Mouse (Mus musculus): Measurements from ENCODE around the gene Ttc1.

The Ttc1 gene

DNA sequence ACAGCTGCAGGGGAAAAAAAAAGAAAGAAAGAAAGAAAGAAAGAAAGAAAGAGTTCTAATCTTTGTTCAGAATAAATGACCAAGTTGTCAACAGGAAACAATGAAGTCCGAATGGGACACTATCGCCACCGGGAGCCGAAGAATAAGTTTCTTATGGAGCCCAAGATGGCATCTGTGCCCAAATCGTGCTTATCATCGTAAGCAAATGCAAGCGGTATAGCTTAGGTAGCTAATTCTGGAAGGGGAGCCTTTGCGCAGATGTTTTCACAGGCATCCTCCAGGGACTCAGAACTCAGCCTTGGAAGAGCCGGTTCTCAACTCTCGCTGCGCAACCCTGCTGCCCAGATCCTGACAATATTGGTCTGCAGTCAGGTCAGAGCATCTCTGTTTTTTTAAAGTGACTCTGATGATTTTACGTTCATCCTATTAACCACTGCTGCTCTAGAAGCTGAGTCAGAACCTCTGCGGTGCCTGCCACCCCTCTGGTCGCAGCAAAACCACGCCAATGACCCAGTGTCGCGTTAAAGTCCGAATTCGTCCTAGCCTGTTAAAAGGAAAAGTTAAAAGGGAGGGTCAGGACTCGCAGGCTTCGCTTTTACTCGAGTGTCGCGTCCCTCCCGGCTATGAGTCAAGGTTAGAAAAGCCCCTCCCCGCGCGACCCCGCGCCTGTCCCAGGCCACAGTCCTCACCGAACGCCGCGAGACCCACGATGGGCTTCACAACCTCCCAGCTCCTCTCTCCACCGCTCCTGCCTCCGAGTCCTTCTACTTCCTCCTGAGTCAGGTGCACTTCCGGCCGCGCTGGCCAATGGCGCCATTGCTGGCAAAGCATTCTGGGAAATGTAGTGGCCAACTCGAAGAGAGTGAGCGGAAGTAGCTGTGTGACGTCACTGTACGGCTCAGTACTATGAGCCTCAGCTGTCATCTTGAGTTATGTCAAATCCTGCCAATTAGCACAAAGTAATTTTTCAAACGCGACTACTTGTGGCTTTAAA, at the start of gene Ttc1:
Gene Ttc1, minus strand, starts transcription at position 776 of the 994 bp plus-strand sequence.
- DNase-seq (ENCODE audit: low spot score) = peak; percentile 95

DNA sequence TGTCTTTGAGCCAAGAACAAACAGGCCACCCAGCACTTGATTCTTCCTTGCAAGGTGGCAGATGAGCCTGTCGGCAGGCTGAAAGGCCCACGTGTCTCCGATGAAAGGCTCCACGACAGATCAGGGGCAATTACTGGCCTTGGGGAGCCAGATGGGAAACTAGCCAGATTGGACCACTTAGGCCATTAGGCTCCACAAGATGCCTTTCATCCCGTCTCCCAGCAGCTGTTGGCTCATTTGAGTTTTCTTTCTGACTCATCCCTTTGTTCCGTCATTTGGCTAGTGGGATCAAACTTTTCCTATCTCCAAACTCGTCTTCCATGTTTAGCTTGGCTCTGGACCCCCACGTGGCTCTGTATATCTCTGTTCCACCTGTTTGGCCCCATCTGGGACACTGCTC, 48.2 kb upstream of the Ttc1 start:
- DNase-seq (ENCODE audit: low spot score) = no peak

DNA sequence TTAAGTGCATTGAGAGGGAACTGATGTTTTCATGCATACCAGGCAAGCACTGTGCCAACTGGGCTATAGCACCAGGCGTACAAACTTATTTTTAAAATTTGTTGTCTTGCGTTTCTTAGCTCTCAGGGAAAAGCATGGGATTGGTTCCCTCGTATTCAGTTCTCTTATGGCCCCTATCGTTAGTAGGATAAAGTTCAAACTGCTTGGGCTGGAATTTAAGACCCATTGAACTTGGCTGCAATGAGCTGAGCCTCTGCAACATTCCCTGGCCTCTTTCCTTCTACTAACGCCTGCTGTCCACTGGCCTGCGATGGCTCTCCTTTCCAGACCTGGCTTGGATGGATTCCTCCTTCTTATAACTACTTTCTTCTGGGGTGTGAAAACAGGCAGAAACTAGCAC, 42.6 kb upstream of the Ttc1 start:
- no peak for DNase-seq (ENCODE audit: low spot score)

DNA sequence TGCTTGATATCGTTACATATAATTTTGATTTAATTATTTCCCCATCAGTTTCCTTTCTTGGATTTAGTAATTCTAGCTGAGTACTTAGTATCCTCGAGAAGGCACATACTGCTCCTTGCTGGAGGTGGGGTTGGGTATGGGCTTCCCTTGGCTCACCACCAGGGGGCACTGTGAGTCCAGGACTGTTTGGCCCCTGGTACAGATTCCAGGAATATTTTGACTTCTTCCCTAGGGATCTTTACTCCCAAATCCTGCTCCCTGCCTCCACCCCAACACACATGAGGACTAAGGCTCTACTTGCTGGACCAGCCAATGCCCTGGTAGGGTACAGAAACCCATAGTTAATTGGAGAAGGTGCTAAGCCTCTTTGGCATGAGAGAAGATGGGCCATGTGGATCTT, 36.0 kb upstream of the Ttc1 start:
- DNase-seq (ENCODE audit: low spot score) = peak; percentile 62

DNA sequence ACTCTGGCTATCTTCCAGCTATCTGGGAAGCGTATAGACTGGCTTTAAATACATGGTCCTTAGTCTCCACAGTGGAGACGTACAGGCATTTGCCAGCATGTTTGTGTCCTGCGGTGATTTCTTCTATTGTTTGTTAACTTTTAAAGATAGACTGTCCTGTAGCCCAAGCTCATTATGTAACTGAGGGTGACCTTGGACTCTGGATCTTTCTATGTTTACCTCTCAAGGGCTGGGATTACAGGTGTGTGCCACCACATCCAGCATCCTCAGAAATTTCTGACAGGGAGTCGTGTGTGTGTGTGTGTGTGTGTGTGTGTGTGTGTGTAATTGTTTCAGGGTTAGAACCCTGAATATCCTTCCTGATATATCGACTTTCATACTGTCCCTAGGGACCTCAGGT, 35.3 kb upstream of the Ttc1 start:
- DNase-seq (ENCODE audit: low spot score) = no peak

DNA sequence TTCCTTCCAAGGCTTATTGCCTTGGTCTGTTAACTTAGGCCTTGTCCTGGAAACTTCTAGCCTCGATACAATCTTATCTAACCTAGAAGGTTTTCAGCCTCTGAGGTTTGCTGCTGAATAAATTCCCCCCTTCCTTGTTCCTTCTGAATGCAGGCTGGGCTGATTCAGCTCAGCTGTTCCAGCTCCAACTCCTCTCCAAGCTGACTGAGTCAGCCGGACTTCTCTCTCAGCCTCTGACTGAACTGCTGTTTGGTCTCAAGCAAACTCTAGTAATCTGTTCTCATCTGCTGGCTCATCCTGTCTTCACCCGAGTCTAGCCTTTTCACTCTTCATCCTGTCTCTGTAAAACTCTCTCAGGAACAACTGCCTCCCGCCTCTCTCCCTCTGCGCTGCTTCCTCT, 31.7 kb upstream of the Ttc1 start:
- no peak for DNase-seq (ENCODE audit: low spot score)

DNA sequence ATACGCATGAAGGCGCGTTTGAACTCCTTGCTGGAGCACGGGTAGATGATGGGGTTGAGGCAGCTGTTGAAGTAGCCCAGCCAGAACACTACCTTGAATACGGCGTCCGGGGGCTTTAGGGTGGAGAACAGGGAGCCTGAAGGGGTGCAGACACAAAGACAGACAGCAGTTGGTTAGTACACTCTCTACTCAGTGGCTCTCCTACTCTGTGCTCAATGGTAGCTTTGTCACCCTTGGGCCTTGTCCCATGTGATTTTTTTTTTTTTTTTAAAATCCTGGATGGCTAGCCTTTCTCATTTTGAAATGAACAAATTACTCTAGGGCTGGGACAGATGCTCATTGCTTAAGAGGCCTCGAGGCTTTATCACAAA, 28.5 kb upstream of the Ttc1 start:
- no peak for DNase-seq (ENCODE audit: low spot score)

DNA sequence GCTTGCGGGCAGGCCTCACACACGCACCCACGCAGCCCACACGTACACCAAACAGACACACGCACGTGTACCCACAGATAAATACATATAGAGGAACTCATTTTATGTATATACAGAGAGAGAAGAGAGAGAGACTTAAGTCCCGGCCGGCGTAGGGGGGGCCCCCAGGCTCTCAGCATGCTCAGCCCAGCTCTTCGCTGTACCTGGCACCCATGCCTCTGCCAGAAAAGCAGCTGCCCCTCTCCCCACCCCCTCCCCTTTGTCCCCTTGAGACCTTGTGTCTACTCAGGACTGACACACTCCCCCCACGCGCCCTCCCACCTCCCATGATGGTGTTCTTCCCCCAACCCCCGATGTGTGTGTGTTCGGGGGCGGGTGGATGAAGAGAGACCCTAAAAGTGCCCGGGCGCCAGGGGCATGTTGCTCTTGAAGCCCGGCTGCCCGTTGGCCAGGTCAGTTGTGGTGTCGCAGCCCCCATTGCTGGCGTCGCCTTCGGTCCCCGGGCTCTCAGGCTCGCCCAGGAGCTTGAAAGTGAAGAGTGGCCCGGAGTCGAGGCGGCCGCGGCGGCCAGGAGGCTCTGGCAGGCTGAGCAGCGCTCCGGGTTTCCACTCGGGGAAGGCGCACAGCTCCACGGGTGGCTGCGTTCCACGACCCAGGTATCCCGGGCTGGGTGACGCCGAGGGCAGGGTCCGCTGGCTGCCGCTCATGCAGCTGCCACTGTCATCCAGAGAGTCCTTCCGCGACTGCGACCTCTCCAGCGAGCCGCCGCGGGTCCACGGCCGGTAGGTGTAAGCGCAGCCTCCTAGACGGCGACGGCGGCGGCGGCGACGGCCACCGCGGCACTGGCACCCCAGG, 27.9 kb upstream of the Ttc1 start:
- DNase-seq (ENCODE audit: low spot score) = no peak

DNA sequence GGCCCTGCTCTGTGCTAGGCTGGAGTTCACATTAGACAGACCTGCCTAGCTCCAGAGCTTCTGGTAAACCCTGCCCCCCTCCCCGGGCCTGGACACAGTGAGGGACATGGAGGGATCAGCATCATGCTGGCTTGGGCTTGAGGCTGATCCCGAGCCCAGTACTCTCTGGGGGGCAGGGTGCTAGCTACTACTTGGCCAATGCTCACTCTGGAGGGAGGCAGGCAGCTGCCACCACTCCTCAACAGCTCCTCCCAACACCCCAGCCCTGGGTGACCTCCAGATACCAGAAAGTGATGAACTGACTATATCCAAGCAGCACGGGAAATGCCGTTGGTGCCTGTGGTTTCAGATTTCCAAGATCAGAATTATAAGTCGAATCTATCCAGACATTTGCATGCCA, 25.9 kb upstream of the Ttc1 start:
- DNase-seq (ENCODE audit: low spot score) = no peak

DNA sequence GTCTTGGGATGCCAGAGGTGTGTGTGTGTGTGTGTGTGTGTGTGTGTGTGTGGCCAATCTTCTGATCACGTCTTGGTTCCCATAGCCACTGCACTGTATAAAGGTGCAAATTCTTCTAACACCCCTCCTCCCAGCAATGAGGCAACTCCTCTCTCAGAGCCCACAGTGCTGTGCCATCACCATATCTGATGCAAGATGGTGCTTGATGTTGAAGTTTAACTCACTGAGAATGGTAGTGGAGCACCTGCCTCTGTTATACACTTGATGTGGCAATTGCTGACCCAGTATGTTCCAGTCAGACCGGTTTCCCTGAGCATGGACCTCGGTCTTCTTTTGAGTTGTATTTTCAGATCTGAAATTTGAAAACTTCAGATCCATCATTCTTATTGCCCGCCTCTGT, 22.3 kb upstream of the Ttc1 start:
- no peak for DNase-seq (ENCODE audit: low spot score)

DNA sequence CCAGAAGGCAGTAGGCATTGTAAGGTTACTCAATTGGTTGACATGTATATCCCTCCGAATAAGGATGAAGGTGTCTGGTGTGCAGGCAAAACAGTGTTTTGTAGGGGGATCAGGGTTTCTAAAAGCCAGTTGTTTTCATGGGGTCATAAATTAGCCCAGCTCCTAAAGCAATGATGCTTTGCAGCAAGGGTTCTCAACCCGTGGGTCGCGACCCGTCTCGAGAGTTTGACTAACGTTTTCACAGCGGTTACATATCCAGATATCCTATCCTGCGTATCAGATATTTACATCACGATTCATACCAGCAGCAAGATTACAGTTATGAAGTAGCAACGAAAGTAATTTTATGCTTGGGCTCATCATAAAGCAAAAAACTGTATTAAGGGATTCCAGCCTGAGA, 19.9 kb upstream of the Ttc1 start:
- no peak for DNase-seq (ENCODE audit: low spot score)

DNA sequence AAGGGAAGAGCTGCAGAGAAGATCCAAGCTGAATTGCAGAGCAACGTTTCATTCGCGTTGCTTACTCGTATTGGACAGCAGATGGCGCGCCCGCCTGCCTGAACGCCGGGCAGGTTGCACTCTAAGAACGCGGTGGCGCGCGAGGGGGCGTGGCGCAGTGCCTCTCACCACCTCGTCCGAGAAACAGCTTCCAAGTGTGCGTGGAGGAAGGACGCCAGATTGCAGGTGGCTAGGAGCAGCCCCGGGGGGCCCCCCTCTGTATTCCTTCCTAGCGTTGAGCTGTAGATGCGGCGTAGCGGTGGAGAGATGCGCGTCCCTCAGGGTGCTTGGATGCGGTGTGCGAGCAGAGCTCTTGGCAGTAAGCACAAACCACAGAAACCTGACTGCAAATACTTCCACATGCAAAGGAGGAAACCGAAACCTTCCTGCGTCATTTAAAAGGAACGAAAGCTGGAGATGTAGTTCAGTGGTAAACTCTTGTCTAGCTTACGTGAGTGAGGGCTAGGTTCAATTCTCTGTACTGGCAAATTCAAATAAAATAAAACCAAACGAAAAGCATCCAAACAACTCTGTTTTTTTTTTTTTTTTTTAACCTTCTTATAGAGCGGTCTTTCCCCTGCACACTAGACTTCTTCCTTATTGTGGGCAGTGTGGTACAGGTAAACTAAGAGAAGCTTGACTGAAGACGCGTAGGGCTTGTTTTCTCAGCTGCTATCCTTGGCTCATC, 19.3 kb upstream of the Ttc1 start:
- peak; percentile 49 for DNase-seq (ENCODE audit: low spot score)

DNA sequence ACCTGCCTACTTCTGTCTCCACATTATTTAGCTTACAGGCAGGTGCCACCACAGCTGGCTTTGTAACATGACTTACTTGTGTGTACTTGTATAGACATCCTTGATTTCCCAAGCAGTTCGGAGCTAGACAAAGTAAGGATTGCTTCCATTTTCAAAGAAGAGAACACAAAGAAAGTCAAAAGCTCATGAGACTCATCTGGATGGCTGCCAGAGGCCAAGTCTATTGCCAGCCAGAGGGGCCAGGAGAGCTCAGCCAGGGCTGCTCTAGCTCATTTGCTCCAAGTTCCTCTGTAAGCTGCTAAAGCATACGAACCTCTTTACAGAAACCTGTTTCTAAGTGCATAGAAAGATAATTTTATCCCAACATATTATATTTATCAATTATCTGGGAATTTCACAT, 10.6 kb upstream of the Ttc1 start:
- no peak for DNase-seq (ENCODE audit: low spot score)

DNA sequence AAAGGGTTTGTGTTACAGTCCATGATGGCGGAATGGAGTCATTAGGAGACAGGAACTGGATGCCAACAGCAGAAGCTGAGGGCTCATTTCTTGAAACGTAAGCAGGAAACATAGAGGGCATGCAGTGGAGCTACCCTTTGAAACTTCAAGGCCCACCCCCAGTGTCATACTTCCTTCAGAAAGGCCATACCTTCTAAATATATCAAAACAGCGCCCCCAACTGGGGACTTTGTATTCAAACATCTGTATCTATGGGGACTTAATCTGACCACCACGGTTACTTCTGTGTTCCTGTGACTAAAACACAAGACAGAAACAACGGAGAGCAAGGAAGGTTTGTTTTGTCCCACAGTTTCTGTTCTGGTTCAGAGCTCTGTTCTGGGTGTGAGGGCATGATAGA, 7.6 kb upstream of the Ttc1 start:
- no peak for DNase-seq (ENCODE audit: low spot score)

DNA sequence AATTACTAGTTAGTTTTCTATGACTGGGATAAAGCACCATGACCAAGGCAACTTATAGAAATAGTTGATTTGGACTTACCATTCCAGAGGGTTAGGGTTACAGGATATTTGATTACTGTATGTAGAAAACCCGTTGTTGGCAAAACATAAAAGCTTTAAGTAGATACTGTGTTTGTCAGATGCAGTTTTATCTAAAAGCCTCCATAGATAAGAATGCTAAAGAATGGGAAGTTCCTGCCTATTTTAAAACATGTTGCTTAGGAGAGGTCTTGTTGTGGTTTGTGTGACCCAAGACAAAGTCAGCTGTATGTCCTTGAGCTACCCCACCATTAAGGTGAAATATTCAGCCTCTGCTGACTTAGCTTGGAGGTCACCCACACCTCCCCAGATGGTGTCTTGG, 6.8 kb upstream of the Ttc1 start:
- no peak for DNase-seq (ENCODE audit: low spot score)

DNA sequence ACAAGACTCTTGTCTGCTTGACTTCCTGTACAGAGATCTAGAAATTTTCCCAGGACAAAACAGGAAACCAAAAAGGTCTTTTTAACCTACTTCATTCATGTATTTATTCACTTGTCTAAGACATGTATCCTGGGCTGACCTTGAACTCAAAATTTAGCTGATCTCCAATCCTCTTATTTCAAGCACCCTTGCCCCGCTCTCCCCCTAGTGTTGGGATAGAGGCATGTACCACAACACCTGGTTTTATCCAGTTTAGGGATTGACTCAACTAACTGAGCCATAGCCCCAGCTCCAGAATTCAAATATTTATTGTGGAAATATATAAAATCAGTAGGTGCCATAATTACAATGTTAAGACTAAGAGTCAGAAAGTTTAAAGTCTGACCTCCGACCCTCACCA, 3.7 kb upstream of the Ttc1 start:
- DNase-seq (ENCODE audit: low spot score) = no peak

DNA sequence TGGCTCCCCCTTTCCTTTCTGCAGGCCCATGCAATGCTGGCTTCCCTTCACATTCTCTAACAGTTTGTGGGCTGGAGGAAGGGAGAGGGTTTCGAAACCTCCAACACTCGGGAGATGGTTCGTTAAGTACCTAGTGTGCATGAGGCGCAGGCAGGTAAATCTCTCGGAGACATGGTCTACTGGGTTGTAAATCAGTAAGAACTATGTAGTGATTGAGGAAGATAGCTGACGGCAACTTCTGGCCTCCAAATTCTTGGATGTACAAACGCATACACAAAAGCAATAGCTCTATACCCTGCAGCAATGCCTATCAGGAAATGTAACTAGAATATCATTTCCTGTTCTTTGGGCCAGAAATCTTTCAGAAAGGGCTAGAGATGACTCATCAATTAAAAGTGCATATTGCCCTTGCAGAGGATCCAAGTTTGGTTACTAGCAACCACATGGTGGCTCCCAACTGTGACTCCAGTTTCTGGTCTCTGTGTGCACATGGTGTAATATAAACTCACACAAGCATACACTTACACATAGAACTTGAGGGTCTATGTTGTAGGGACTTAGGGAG, 19.0 kb downstream of the Ttc1 start:
- no peak for DNase-seq (ENCODE audit: low spot score)

DNA sequence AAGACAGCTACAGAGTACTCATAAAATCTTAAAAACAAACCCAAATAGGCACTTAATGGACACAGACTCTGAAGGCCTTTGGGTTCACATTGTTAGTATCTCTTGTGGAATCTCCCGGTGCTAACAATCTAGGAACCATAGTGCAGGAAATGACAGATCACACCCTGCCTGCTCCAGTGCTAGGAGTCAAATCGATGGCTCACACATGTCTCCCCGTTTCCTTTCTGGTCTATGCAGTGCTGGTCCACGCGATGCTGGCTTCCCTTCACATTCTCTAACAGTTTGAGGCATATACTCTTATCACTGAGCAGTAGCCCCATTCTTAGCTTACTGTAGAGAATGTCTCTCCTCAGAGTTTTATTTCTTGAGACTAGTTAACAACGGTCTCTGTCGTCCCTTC, 20.0 kb downstream of the Ttc1 start:
- no peak for DNase-seq (ENCODE audit: low spot score)

DNA sequence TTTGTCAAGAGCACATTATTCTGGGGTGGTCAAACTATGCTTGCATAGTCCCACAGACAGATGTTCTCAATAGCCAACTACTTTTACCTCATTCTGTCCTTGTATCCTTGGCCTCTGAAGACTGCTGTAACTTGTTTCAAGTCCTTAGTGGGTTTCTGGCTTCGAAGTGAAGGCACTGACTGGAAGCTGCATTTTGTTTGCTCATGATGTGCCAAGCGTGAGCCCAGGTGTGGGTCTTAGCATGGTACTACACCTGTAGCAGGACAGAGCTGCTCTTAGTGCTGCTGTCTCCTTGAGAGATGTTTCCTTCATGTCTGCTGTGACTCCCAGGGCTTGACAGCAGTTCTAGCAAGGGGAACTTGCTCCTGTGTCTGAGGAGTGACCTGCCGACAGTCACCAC, 24.4 kb downstream of the Ttc1 start:
- DNase-seq (ENCODE audit: low spot score) = no peak

DNA sequence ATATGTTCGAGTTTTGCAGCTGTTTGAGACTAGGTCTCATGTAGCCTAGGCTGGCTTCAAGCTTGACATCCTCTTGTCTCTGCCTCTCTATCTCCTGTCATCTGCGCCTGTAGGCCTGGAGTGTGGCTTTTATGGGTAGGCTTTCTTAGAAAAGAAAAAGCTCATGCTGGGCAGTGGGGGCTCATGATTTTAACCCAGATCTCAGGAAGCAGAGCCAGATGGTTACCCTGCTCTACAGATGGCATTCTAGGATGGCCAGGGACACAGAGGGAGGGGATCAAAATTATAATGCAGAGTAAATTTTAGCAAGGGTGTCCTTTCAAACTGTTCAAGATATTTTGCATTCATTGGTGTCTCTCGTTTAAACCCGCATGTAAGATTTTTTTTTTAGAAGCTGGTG, 35.6 kb downstream of the Ttc1 start:
- no peak for DNase-seq (ENCODE audit: low spot score)

DNA sequence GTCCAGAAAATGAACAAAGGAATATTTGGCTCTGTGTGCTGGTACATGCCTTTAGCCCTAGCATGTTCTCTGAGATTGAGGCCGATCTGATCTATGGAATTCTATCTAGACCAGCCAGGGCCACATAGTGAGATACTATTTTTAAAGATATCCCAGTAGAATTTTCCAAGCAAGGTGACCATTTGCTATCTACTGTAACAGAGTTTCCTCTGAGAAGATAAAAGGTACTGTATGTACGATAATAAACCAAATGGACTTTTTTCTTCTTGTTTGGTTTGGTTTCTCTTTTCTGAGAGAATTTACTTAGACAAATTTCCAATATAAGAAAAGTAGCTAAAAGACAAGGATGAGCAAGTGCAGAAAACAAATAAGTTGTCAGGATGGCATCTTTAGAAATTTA, 39.4 kb downstream of the Ttc1 start:
- no peak for DNase-seq (ENCODE audit: low spot score)

DNA sequence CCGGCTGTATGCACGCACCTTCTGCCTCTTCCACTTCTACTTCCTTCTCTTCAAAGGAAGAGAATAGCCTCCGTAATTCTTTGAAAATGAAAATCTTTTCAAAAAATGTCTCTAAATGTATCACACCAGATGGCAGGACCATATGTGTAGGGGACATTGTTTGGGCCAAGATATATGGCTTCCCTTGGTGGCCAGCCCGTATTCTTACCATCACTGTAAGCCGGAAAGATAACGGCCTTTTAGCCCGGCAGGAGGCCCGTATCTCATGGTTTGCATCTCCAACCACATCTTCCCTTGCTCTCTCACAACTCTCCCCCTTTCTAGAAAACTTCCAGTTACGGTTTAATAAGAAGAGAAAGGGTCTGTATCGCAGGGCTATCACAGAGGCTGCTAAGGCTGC, 42.1 kb downstream of the Ttc1 start:
- DNase-seq (ENCODE audit: low spot score) = no peak

Data from ovary, postnatal 14 days (tissue).